Mouse (Mus musculus) v-Abl transformed pro-B cells (cell line): ENCODE results near the gene Gckr.

Source experiments
- in situ Hi-C, 2 experiments: fragments of 400-800 bp; cut with MboI; formaldehyde crosslinking; loops; one replicate each; pipeline ENCODE4 v1.15.1; 2025; ENCODE audit not compliant: unreplicated experiment in 2 of 2

Gene Gckr

DNA sequence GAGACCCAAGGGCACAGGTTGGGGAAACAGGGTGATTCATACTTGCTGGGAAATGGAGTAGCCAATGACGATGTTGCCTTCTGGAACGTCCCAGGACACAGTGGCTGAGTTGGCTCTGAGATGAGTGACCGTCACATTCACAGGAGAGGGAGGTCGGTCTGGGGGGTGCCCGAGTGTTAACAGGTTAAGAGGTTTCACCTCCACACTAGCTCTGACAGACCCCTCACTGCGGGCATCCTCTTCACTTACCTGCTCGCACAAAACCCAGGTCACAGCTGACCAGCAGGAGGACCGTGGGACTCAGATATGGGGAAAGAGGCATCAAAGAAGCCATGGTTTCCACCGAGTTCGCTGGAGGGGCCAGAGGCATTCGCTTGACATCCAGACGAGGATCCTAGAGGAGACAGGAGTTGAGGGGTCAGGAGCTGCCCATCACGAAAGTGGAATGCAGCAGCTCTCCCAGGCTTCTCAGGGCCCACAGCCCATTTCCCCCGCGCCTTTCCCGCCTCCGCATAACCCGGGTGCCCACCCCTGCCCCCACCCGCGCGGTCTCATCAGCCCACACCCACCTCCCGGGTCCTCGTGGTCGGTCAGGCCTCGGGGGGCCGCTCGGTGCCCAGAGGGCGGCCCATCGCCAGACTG, 2.2 kb upstream of the Gckr start:
- in situ Hi-C loops: loop anchor here in 1 of 2 experiments (5.0 kb wide), 1 partner anchor 93 kb away; the partner anchor contains the start of gene Zfp513

DNA sequence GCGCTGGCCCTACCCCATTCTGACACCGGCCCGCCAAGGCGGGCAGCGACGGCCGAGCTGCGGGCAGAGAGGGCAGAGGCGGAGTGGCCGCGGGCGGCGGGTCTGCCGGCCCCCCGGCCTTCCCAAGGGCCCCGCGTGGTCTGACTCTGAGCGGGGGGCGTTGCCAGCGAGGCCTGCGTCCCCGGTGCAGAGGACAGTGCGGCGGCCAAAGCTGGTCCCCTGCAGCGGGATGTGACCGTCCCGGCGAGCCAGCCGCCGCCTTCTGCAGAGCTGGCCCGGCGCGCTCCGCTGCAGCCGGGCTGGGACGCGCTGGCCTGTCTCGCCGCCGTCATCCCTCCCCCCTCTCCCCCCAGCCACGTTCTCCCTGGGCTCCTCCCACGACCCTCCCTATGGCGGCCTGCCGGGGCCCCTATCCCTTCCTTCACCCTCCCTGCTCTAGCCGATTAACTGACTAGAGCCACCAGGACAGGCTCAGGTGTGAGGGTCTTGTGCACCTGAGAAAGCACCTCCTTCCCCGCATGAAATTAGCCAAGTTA, 1.6 kb upstream of the Gckr start, which contains the start of gene Fndc4:
TSS of gene Fndc4 (minus strand) at position 475 of the 536 bp plus-strand sequence.
- in situ Hi-C loops: loop anchor here in 1 of 2 experiments (5.0 kb wide), 1 partner anchor 93 kb away; the partner anchor contains the start of gene Zfp513

DNA sequence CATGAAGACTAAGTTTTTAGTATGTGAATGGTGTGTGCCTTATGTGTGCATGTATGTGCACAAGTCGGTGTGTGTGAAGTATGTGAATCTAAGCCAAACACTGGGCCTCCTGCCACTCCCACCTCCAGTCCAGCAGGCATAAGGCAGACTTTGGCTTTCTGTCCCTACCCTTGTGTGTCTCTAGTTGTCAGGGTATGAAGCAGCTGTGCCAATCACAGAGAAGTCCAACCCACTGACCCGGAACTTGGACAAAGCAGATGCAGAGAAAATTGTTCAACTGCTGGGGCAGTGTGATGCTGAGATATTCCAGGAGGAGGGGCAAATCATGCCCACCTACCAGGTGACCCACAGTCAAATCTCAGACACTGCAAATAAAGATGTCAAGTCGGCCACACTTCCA, 738 bp downstream of the Gckr start:
- in situ Hi-C loops: loop anchor here in 1 of 2 experiments (5.0 kb wide), 1 partner anchor 96 kb away; the partner anchor contains the start of gene Zfp513

DNA sequence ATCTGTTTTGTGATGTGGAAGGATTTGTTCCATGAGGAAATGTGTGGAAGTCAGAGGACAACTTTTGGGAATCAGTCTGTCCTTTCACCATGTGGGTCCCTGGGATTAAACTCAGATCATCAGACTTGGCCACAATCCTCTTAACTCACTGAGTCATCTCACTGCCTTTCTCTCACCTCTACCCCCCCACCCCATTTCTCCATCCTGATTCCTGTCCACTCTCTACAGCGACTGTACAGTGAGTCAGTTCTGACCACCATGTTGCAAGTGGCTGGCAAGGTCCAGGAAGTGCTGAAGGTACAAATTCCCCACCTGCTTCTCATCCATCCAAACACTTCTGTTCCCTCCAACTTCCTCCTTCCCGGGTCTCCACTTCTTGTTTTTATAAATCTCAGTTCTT, 1.2 kb downstream of the Gckr start:
- in situ Hi-C loops: loop anchor here in 1 of 2 experiments (5.0 kb wide), 1 partner anchor 96 kb away; the partner anchor contains the start of gene Zfp513

DNA sequence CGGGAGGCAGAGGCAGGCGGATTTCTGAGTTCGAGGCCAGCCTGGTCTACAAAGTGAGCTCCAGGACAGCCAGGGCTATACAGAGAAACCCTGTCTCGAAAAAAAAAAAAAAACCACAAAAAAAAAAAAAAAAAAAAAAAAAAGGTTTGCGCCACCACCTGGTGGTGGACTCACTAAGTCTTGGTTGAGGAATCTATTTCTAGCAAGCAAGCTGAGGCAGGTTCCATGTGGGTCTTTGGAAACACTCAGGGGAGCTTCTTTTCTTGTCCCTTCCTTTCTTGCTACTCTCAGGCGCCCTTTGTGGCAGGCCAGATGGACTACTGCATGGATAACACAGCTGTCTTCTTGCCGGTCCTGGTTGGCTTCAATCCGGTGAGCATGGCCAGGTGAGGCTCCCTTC, 4.6 kb downstream of the Gckr start:
- in situ Hi-C loops: no loop called here

DNA sequence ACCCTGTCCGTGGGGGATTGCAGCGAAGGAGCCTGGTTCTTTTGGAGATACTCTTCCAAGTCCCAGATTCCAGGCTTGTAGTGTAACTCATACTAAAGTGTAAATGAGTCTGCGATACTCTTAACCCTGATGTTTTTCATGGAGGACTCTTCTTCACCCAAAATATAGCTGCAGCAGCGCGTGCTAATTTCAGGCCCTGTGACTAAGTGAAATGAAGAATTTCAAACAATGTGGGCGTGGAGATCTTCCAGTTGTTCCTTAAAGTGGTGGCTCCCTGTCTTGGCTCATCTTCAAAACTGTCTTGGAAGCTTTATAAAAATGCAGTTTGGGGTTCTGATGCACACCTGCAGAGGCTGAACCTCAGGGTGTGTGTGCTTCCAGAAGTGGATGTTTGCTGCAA, 5.8 kb downstream of the Gckr start:
- in situ Hi-C loops: no loop called here

DNA sequence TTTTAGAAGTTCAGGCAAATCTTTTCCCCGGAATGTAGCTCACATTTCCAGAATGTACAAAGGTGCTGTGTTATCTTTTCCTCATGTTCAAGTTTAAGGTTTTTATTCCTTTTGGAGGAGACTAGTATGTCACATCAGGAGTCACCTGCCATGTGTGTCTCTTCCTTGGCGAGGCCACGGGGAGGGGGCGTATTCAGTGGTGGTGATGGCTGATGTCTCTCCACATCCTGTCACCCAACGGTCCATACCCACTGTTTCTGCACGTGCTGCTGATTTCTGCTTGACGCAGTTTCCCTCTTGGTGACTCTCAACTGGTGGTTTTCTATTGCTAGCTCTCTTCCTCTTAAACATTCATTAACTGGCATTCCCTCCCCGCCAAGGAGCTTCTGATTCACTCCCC, 15.6 kb downstream of the Gckr start:
- in situ Hi-C loops: no loop called here

DNA sequence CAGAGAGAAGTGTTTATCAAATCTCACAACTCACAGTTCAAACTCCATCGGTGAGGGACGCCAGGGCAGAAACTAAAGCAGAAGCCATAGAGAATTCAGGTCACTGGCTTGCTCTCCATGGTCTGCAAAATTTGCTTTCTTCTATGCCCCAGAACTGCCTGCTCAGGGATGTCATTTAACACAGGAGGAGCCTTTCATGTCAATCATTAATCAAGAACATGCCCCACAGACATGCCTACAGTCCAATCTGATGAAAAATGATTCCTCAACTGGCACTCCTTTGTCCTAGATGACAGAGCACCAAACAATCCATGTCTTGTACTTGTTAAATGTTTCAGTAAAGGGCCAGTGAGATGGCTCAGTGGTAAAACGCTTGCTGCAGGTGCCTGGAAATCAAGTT, 25.5 kb downstream of the Gckr start:
- in situ Hi-C loops: no loop called here

DNA sequence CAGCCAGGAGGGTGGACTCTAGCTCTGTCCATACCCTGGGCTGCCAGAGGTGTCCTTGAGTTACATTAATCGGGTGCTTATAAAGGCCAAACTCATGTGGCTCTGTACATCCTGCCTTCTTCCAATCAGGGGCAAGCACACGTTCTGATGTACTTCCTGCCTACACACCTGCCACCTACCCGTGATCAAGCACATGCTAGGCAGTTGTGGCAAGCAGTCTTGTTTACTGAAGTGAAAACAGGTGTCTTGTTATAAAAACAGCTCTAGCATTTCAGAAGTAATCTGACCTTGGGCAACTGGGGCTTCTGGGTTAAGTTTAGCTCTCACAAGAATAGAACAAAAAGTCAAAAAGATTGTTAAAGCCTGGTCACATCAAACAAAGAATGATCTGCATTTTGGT, 26.8 kb downstream of the Gckr start:
- in situ Hi-C loops: no loop called here

DNA sequence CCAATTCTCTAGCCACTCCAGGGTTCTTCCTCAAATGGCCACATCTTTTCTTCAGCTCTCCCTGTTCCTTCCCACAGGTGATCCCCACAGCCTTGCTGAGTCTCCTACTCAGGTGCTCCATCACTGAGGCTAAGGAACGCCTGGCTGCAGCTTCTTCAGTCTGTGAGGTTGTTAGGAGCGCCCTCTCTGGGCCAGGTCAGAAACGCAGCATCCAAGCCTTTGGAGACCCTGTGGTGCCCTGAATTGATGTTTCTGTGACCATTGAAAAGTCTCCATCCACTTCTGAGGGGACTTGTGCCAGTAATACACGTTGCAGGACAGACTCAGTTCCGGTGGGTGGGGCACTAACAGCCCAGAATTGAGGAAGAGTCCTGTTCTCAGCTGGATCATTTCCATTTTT, 29.6 kb downstream of the Gckr start:
- in situ Hi-C loops: loop anchor here (5.0 kb wide), 2 partner anchors 135 to 140 kb away; partner anchors contain the start of genes Eif2b4 (in 1 of the 2) and Snx17 (in 1 of the 2)

DNA sequence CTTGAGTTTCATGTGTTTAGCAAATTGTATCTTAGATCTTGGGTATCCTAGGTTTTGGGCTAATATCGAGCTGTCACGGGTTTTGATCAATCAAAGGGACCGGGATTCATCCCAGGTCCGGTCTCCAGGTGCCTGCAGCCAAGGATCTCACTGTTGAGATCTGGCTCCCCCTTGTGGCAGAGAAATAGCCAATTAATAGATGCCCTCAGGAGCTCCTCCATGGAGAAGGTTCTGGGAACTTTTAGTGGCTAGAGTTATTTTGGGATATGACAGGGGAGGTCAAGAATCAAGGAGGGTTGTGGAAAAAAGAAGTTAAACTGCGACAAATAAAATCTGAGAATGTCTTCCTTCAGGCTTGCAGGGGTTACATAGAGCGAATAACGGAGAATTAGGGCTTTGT, 31.0 kb downstream of the Gckr start:
- in situ Hi-C loops: loop anchor here (5.0 kb wide), 2 partner anchors 136 to 141 kb away; partner anchors contain the start of genes Eif2b4 (in 1 of the 2) and Snx17 (in 1 of the 2)

DNA sequence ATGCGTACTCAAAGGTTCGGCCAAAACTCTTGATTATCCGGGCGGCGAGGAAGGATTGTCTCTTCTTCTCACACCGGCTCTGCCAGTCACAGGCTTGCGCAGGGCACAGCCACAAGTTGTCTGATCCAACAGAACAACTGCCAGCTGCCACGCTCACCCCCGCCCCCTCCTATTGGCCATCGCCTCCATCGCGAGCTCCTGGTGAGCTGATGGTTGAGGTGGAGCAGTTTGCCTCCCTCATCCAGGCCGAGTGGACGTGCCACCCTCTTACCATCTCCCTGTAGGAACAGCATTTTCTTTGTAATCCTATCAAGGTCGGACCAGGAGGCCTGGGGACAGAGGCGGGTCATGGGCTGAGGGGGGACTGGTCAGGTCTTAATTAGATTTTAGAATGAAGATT, 60.3 kb downstream of the Gckr start:
- in situ Hi-C loops: loop anchor here in 1 of 2 experiments (25.0 kb wide), 1 partner anchor 830 kb away; no protein-coding TSS in a partner anchor

DNA sequence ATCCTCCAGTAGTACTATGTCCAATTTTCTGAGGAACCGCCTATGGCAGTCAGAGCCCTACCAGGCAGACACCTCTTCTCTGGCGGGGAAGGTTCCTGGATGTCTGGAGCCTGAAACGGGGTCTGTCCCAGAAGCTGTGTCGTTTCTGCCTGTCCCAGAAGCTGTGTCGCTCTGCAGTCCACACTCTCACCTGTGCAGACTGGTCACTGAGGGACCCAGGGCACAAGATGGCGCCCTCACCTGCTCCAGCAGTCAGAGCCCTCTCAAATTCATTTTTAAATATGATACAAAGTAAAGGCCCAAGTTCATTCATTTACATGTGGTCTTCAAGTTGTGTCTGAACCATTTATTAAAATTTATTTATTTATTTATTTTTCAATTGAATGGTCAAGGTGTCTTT, 63.7 kb downstream of the Gckr start:
- in situ Hi-C loops: loop anchor here in 1 of 2 experiments (25.0 kb wide), 1 partner anchor 826 kb away; no protein-coding TSS in a partner anchor
